Mouse (Mus musculus) brain, embryonic 14.5 days (tissue): ENCODE measurements at regions not wholly inside any gene's neighbourhood (a gene's known extent, or its start where the extent isn't known, plus 50 kb on each side); places are given as distances from the start of the nearest gene placed in this dataset.

Experiments used
- CTCF ChIP-seq: fragments of 200-500 bp; IDR thresholded peaks from 2 replicates; pipeline ENCODE4 v1.5.1; 2012; ENCODE audit warnings: inconsistent platforms, mild to moderate bottlenecking, moderate library complexity, borderline replicate concordance; ENCODE audit not compliant: insufficient read depth, insufficient read length; ENCODE audit errors: extremely low read depth
- POLR2A ChIP-seq: fragments of 200-500 bp; IDR thresholded peaks from 2 replicates; pipeline ENCODE4 v1.6.1; 2012; ENCODE audit warnings: mild to moderate bottlenecking, inconsistent platforms, borderline replicate concordance; ENCODE audit not compliant: poor library complexity, insufficient read depth, insufficient read length, severe bottlenecking; ENCODE audit errors: extremely low read depth

- TF ChIP-seq POLR2A (no peak), CTCF (no peak)
Measured at GRCm38 (mm10) chr13:37513206-37513904, 168.3 kb downstream of the Ly86 start.
